ENCODE assay signal across 8 mouse cellular contexts in genomic region chr6:124964638-124965037, GRCm38 (mm10). TPM values are rescaled to one million over a fixed set of nuclear protein-coding genes. Genes with fewer than 3 reads are reported as not detected.
DNase-seq lines count a peak whose midpoint lies in the region; ATAC-seq and TF ChIP-seq lines count a peak whose summit lies in the region.

No protein-coding gene starts in this region.

- H3K27me3 ChIP-seq in heart, embryonic 11.5 days (ENCODE audit: control insufficient read depth, insufficient read depth, low read length) = no peaks in the 10 kb centered on the region
- H3K27me3 ChIP-seq in forebrain, embryonic 15.5 days = no peaks in the 10 kb centered on the region
- no peaks in the 10 kb centered on the region for H3K27me3 ChIP-seq in liver, embryonic 15.5 days
- no peaks in the 10 kb centered on the region for H3K27me3 ChIP-seq in stomach, embryonic 16.5 days (ENCODE audit: control insufficient read depth, insufficient read depth, low read length)

- peaks cover 8% of the 10 kb centered on the region for H3K36me3 ChIP-seq in heart, embryonic 11.5 days (ENCODE audit: control insufficient read depth, insufficient read depth, low read length)
- H3K36me3 ChIP-seq in ES-E14 (ENCODE audit: control insufficient read depth, insufficient read depth, low read length, poor library complexity, severe bottlenecking) = peaks cover 26% of the 10 kb centered on the region
- H3K36me3 ChIP-seq in forebrain, embryonic 15.5 days = peaks cover 17% of the 10 kb centered on the region
- H3K36me3 ChIP-seq in liver, embryonic 15.5 days (replicated peaks) = peaks cover 26% of the 10 kb centered on the region
- 0 out of 2 replicates have a peak, but pooled peaks cover 11% of the 10 kb centered on the region for H3K36me3 ChIP-seq in stomach, embryonic 16.5 days (ENCODE audit: control insufficient read depth, insufficient read depth, low read length)

- H3K27ac ChIP-seq in heart, embryonic 11.5 days (ENCODE audit: low read depth, low read length) = peak overlapping the region; percentile 85; the same call in 1 of the 2 replicates
- peak overlapping the region; percentile 94 for H3K27ac ChIP-seq in ES-E14 (ENCODE audit: insufficient read depth, low read depth, low read length, poor library complexity, severe bottlenecking)
- H3K27ac ChIP-seq in forebrain, embryonic 15.5 days (replicated peaks) = peak overlapping the region; percentile 92
- peak overlapping the region; percentile 86 for H3K27ac ChIP-seq in liver, embryonic 15.5 days (replicated peaks)
- H3K27ac ChIP-seq in stomach, embryonic 16.5 days (ENCODE audit: low read length) = peak overlapping the region; percentile 91

- peak; percentile 3; the same call in 1 of the 2 replicates for ATAC-seq in heart, embryonic 11.5 days (replicated peaks; ENCODE audit: insufficient number of reproducible peaks, low FRiP score, low TSS enrichment)
- peak; percentile 26 for ATAC-seq in forebrain, embryonic 15.5 days (replicated peaks)
- ATAC-seq in liver, embryonic 15.5 days (ENCODE audit: insufficient read depth) = peak; percentile 5; the same call in 1 of the 2 replicates
- ATAC-seq in stomach, embryonic 16.5 days (ENCODE audit: insufficient read depth, low FRiP score) = peak; percentile 0; the same call in 1 of the 2 replicates

- H3K4me3 ChIP-seq in heart, embryonic 11.5 days (ENCODE audit: low read depth, low read length) = peak overlapping the region; percentile 70
- H3K4me3 ChIP-seq in ES-E14 (ENCODE audit: insufficient read depth in 1 of 2, low read depth in 1 of 2, low read length in 2 of 2, poor library complexity in 1 of 2, severe bottlenecking in 1 of 2) = peak overlapping the region; percentile 84 to 91
- peak overlapping the region; percentile 77 for H3K4me3 ChIP-seq in forebrain, embryonic 15.5 days
- H3K4me3 ChIP-seq in liver, embryonic 15.5 days (replicated peaks) = peak overlapping the region; percentile 88
- peak overlapping the region; percentile 80 for H3K4me3 ChIP-seq in stomach, embryonic 16.5 days (replicated peaks; ENCODE audit: low read length)

- intact Hi-C loops in heart, postnatal 36 days (cut with DNase I) = loop anchor here (1.0 to 10.0 kb wide), 5 partner anchors 32 to 110 kb away; partner anchors contain the start of genes Ing4, P3h3 and Zfp384

- in situ Hi-C loops in ES-E14 (cut with MboI; ENCODE audit: low sequenced_read_pairs in 2 of 2, unreplicated experiment in 2 of 2) = no loop called here

- peak overlapping the region; percentile 95 for H3K4me2 ChIP-seq in heart, embryonic 11.5 days
- peak overlapping the region; percentile 97 for H3K4me2 ChIP-seq in forebrain, embryonic 15.5 days (replicated peaks)
- H3K4me2 ChIP-seq in liver, embryonic 15.5 days = peak overlapping the region; percentile 95
- peak overlapping the region; percentile 96 for H3K4me2 ChIP-seq in stomach, embryonic 16.5 days (ENCODE audit: low read depth, low read length)

- no peak for DNase-seq in heart, postnatal 36 days
- no peak for DNase-seq in ES-E14 (ENCODE audit: low read depth, low spot score)
- no peak for DNase-seq in natural killer cell, adult 2 months (ENCODE audit: low spot score in 2 of 2)
- DNase-seq in adrenal gland, postnatal 14 days = no peak

- H3K9me3 ChIP-seq in heart, embryonic 11.5 days (replicated peaks; ENCODE audit: control insufficient read depth, low read length) = no peaks in the 10 kb centered on the region
- H3K9me3 ChIP-seq in ES-E14 (ENCODE audit: control insufficient read depth, insufficient read depth, low read depth, low read length) = no peaks in the 10 kb centered on the region
- no peaks in the 10 kb centered on the region; the same call in 1 of the 2 replicates for H3K9me3 ChIP-seq in forebrain, embryonic 15.5 days
- no peaks in the 10 kb centered on the region for H3K9me3 ChIP-seq in liver, embryonic 15.5 days (replicated peaks)
- H3K9me3 ChIP-seq in stomach, embryonic 16.5 days (replicated peaks; ENCODE audit: control insufficient read depth, low read length) = no peaks in the 10 kb centered on the region

- peak overlapping the region; percentile 86 for H3K9ac ChIP-seq in heart, embryonic 11.5 days (ENCODE audit: low read depth, low read length)
- H3K9ac ChIP-seq in ES-E14 (ENCODE audit: insufficient read depth, low read depth, low read length, poor library complexity, severe bottlenecking) = peak overlapping the region; percentile 91
- H3K9ac ChIP-seq in forebrain, embryonic 15.5 days (replicated peaks) = peak overlapping the region; percentile 95
- peak overlapping the region; percentile 87; the same call in 1 of the 2 replicates for H3K9ac ChIP-seq in liver, embryonic 15.5 days
- peak overlapping the region; percentile 98 for H3K9ac ChIP-seq in stomach, embryonic 16.5 days (ENCODE audit: low read length)

- H3K4me1 ChIP-seq in heart, embryonic 11.5 days (ENCODE audit: control insufficient read depth, insufficient read depth, low read length) = peaks cover 6% of the 10 kb centered on the region
- H3K4me1 ChIP-seq in ES-E14 (ENCODE audit: control insufficient read depth in 2 of 2, insufficient read depth in 2 of 2, low read length in 2 of 2, poor library complexity in 1 of 2) = peaks cover 0 to 6% of the 10 kb centered on the region in 2 experiments; a peak in 1 of 4 replicates
- H3K4me1 ChIP-seq in forebrain, embryonic 15.5 days = peaks cover 16% of the 10 kb centered on the region
- H3K4me1 ChIP-seq in liver, embryonic 15.5 days (replicated peaks) = peaks cover 33% of the 10 kb centered on the region
- peaks cover 10% of the 10 kb centered on the region; the same call in 1 of the 2 replicates for H3K4me1 ChIP-seq in stomach, embryonic 16.5 days (ENCODE audit: control insufficient read depth, insufficient read depth, low read length)

- WGBS in heart, embryonic 11.5 days (ENCODE audit: insufficient replicate concordance) = 36% methylated on average over 16 of the region's 16 CpGs
- WGBS in forebrain, embryonic 15.5 days = 41% methylated on average over 16 of the region's 16 CpGs
- WGBS in liver, embryonic 15.5 days (ENCODE audit: insufficient replicate concordance) = 8% methylated on average over 16 of the region's 16 CpGs
- 30% methylated on average over 16 of the region's 16 CpGs for WGBS in stomach, embryonic 16.5 days

TF ChIP-seq in ES-E14, 5 proteins besides CTCF, POLR2A, EP300 and RAD21:
- no peak for TF ChIP-seq HCFC1 (IDR thresholded peaks at IDR 0.05; ENCODE audit: borderline replicate concordance, insufficient read depth, low read length)
- no peak for TF ChIP-seq CHD2 (IDR thresholded peaks at IDR 0.05; ENCODE audit: low read depth, low read length)
- TF ChIP-seq MAFK (IDR thresholded peaks at IDR 0.05; ENCODE audit: insufficient read depth, low read depth, low read length) = no peak
- no peak for TF ChIP-seq ZC3H11A (IDR thresholded peaks at IDR 0.05; ENCODE audit: borderline replicate concordance, low read depth, low read length)
- no peak for TF ChIP-seq ZNF384 (IDR thresholded peaks at IDR 0.05; ENCODE audit: low read depth, low read length)
TF ChIP-seq in ES-E14: peak in this region for 0.

RNA-seq across cellular contexts. Expression of gene Cops7a, which starts 0.7 kb away (rescaled TPM):
- polyA plus RNA-seq in heart, embryonic 11.5 days (2014; fragmentation: Nextera tagmentation; extraction: Ambion mirVana) = 134 and 142 TPM in 2 replicates
- total RNA-seq in heart, postnatal 36 days (2021) = 10 to 100 TPM; 93.6 to 98.8 TPM
- total RNA-seq in ES-E14 (2012; rRNA removed) = 138 and 141 TPM in 2 replicates
- polyA plus RNA-seq in forebrain, embryonic 15.5 days (2015; fragmentation: Nextera tagmentation; extraction: Ambion mirVana) = 90.2 and 93.6 TPM in 2 replicates
- polyA plus RNA-seq in liver, embryonic 15.5 days (2015; fragmentation: Nextera tagmentation; extraction: Ambion mirVana) = 52.4 and 55.1 TPM in 2 replicates
- 140 and 156 TPM in 2 replicates for polyA plus RNA-seq in stomach, embryonic 16.5 days (2015; fragmentation: Nextera tagmentation; extraction: Ambion mirVana)
- 117 and 122 TPM in 2 replicates for total RNA-seq in adrenal gland, postnatal 14 days (2021)

RNA-seq across cellular contexts. Expression of gene Pianp, which starts 31.9 kb away (rescaled TPM):
- polyA plus RNA-seq in heart, embryonic 11.5 days (2014; fragmentation: Nextera tagmentation; extraction: Ambion mirVana) = 0.41 TPM in 1 of 2 replicates, not detected in the other
- total RNA-seq in heart, postnatal 36 days (2021) = 1 to 10 TPM in 1 of 2 experiments, under 1 TPM in 1; 0.81 to 1.0 TPM
- 2.9 and 6.1 TPM in 2 replicates for total RNA-seq in ES-E14 (2012; rRNA removed)
- 29.9 and 30.4 TPM in 2 replicates for polyA plus RNA-seq in forebrain, embryonic 15.5 days (2015; fragmentation: Nextera tagmentation; extraction: Ambion mirVana)
- 0.07 TPM in 2 replicates for polyA plus RNA-seq in liver, embryonic 15.5 days (2015; fragmentation: Nextera tagmentation; extraction: Ambion mirVana)
- polyA plus RNA-seq in stomach, embryonic 16.5 days (2015; fragmentation: Nextera tagmentation; extraction: Ambion mirVana) = 4.0 and 4.2 TPM in 2 replicates
- total RNA-seq in adrenal gland, postnatal 14 days (2021) = 4.8 and 5.4 TPM in 2 replicates

RNA-seq across cellular contexts. Expression of gene Mlf2, which starts 33.5 kb away (rescaled TPM):
- 326 and 347 TPM in 2 replicates for polyA plus RNA-seq in heart, embryonic 11.5 days (2014; fragmentation: Nextera tagmentation; extraction: Ambion mirVana)
- total RNA-seq in heart, postnatal 36 days (2021) = 100 to 1,000 TPM; 195 to 197 TPM
- total RNA-seq in ES-E14 (2012; rRNA removed) = 179 and 196 TPM in 2 replicates
- 507 and 513 TPM in 2 replicates for polyA plus RNA-seq in forebrain, embryonic 15.5 days (2015; fragmentation: Nextera tagmentation; extraction: Ambion mirVana)
- polyA plus RNA-seq in liver, embryonic 15.5 days (2015; fragmentation: Nextera tagmentation; extraction: Ambion mirVana) = 119 and 127 TPM in 2 replicates
- 283 and 299 TPM in 2 replicates for polyA plus RNA-seq in stomach, embryonic 16.5 days (2015; fragmentation: Nextera tagmentation; extraction: Ambion mirVana)
- total RNA-seq in adrenal gland, postnatal 14 days (2021) = 274 and 276 TPM in 2 replicates

RNA-seq across cellular contexts. Expression of gene Zfp384, which starts 44.3 kb away (rescaled TPM):
- 7.1 and 9.9 TPM in 2 replicates for polyA plus RNA-seq in heart, embryonic 11.5 days (2014; fragmentation: Nextera tagmentation; extraction: Ambion mirVana)
- 10 to 100 TPM; 19.6 to 21.6 TPM for total RNA-seq in heart, postnatal 36 days (2021)
- total RNA-seq in ES-E14 (2012; rRNA removed) = 25.1 and 25.6 TPM in 2 replicates
- polyA plus RNA-seq in forebrain, embryonic 15.5 days (2015; fragmentation: Nextera tagmentation; extraction: Ambion mirVana) = 16.7 and 21.7 TPM in 2 replicates
- 4.1 and 4.7 TPM in 2 replicates for polyA plus RNA-seq in liver, embryonic 15.5 days (2015; fragmentation: Nextera tagmentation; extraction: Ambion mirVana)
- 9.3 and 12.8 TPM in 2 replicates for polyA plus RNA-seq in stomach, embryonic 16.5 days (2015; fragmentation: Nextera tagmentation; extraction: Ambion mirVana)
- 47.2 and 50.4 TPM in 2 replicates for total RNA-seq in adrenal gland, postnatal 14 days (2021)

RNA-seq across cellular contexts. Expression of gene Ptms, which starts 44.7 kb away (rescaled TPM):
- polyA plus RNA-seq in heart, embryonic 11.5 days (2014; fragmentation: Nextera tagmentation; extraction: Ambion mirVana) = 138 and 158 TPM in 2 replicates
- total RNA-seq in heart, postnatal 36 days (2021) = 100 to 1,000 TPM; 192 to 194 TPM
- 66.7 and 67.4 TPM in 2 replicates for total RNA-seq in ES-E14 (2012; rRNA removed)
- 772 and 823 TPM in 2 replicates for polyA plus RNA-seq in forebrain, embryonic 15.5 days (2015; fragmentation: Nextera tagmentation; extraction: Ambion mirVana)
- 56.2 and 62.7 TPM in 2 replicates for polyA plus RNA-seq in liver, embryonic 15.5 days (2015; fragmentation: Nextera tagmentation; extraction: Ambion mirVana)
- 177 and 180 TPM in 2 replicates for polyA plus RNA-seq in stomach, embryonic 16.5 days (2015; fragmentation: Nextera tagmentation; extraction: Ambion mirVana)
- 917 and 925 TPM in 2 replicates for total RNA-seq in adrenal gland, postnatal 14 days (2021)
